Mouse (Mus musculus) spleen, postnatal 14 days (tissue): ENCODE data around the gene Pld2.
"Not testable (repeated sequence)": the region's sequence is repeated elsewhere in the genome, so short reads cannot be mapped to it uniquely, and the experiment has no call there.

Source experiments
- DNase-seq, 2 experiments: peaks; one replicate each; pipeline ENCODE4 v3.0.0; 2021 to 2022; ENCODE audit warnings: low spot score in 2 of 2

Gene Pld2

DNA sequence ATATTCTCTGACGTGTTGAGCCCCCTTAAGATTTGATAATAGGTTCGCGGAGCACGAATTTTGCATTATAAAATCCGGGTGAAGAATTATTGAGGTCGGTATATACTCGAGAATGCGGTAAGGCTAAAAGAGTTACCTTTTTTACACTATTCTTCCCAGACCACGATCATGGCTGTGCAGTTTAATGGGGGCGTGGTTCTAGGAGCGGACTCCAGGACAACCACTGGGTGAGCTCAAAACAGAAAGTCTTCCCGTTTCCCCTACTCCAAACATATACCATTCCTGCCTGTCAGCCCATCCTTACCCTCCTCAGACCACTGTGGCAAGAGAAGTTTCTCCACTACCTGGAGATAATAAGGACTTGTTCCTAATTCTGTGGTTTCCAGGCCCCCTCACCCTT, 14.1 kb upstream of the Pld2 start:
- no peak for DNase-seq

- no peak for DNase-seq
Measured at GRCm38 (mm10) chr11:70526211-70526610, 13.7 kb upstream of the Pld2 start.

GRCm38 (mm10) chr11:70528610-70529009, 11.3 kb upstream of the Pld2 start:
- DNase-seq: no peak

GRCm38 (mm10) chr11:70531065-70531464, 8.8 kb upstream of the Pld2 start:
- not testable (repeated sequence) for DNase-seq

DNA sequence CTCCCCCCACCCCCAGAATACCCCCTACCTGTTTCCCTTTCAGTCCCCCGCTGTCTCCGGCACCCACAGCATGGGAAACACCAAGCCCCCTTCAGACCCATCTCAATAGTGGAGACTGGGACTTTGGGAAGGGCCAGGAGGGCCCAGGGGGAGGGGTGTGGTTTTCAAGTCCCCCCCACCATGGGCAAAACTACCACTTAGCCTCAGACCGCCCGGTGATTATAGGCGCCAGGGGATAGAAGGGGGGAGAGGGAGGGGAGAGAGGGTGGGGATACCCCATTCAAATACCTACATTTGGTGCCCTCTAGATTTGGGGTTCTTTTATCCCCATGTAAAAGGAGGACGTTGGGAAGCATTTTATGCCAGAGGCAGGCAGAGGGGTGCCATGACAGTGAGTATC, 7.0 kb upstream of the Pld2 start, which contains the start of gene Gm40193:
Gene Gm40193, minus strand, starts transcription at position 101 of the 400 bp plus-strand sequence.
- DNase-seq: no peak

- no peak for DNase-seq
Measured at GRCm38 (mm10) chr11:70539423-70539822, 441 bp upstream of the Pld2 start.

GRCm38 (mm10) chr11:70540928-70541327, 1.1 kb downstream of the Pld2 start:
- DNase-seq: no peak

DNA sequence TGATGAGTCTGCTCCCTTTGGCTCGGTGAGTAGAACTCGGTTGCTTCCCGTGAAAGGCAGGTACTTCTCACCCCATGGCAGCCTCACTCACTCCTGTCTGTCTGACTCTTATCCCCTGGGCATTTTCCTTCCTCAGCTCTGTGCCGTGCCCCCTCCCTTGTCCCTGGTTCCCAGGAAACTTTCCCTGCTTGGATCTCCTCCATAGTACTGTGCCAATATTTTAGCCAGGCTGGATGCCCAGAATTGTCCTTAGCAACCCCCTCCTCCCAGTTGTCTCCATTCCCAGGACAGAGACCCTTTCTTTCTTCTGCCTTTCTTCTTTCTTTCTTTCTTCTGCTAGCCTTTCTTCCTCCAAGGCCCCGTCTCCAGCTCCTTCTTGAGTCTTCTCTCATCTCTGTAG, 1.6 kb downstream of the Pld2 start:
- DNase-seq: no peak

DNA sequence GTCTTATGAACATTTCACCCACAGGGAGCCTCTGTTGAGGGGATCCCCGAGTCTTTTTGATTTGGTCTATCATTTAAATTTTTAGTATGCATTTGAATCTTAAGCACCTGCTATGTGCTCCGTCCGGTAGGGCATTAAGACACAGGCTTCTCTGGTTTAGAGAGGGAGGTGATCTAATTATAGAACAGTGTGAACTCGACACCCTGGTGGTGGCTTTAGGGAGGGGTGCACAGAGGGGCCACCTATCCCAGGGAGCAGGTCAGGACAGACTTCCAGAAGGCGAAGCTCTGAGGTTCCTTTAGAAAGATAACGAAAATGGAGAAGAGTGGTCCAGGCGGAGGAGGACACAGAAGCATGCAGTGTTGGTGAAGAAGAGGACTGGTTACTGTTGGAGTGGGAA, 4.6 kb downstream of the Pld2 start:
- DNase-seq: no peak

GRCm38 (mm10) chr11:70551526-70551925, 11.7 kb downstream of the Pld2 start:
- DNase-seq: no peak

DNA sequence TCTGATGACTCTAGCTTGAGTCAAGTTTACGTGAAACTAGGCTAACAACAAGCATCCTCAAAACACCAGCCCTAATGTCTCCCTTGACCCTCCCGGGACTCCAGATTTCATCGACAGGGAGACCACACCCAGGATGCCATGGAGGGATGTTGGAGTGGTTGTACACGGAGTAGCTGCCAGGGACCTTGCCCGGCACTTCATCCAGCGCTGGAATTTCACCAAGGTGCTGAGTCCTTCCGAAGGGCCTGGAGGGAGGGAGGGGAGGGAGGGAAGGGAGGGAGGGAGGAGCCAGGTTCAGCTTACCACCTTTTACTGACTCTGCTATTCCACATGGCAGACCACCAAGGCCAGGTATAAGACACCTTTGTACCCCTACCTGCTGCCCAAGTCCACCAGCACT, 14.1 kb downstream of the Pld2 start:
- DNase-seq: no peak

- DNase-seq: no peak
Measured at GRCm38 (mm10) chr11:70557545-70557944, 17.7 kb downstream of the Pld2 start.

- no peak for DNase-seq
Measured at GRCm38 (mm10) chr11:70561937-70562286, 22.0 kb downstream of the Pld2 start.

DNA sequence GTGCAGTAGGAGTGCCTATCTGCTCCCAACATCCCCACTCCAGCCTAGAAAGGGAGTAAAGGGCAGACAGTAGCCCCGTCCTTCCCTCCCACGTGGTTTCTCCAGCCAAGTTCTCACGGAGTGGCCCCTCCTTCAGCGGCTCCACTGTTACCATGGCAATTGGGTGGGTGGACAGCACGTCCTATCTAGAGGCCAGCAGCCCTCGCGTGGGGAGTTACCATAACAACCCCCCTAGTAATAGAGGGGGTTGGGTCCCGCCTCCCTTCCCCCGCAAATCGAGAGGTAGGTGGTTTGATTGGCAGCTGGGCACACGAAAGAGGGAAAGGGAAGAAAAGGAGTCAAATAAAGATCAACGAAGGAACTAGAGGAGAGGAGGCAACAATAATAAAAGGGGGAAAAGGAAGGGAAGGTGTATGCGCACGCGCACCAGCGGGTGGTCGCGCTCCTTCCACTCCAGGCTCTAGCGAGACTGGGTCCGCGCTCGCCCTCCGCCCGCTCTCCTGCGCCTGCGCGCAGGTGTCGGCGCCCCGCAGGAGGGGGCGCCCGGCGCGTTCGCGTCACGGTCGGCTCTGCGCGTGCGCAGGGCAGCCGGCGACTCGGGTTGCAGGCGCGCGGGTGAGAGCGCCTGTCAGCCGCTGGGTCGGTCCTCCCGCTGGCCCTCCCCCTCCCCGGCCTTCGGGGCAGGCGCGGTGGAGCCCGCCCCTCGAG, 22.6 kb downstream of the Pld2 start, which contains the start of gene Mink1:
Gene Mink1, plus strand, starts transcription at position 595 of the 708 bp plus-strand sequence.
- DNase-seq: peak; percentile 68 to 78

- DNase-seq: no peak
Measured at GRCm38 (mm10) chr11:70562995-70563469, 23.2 kb downstream of the Pld2 start.

DNA sequence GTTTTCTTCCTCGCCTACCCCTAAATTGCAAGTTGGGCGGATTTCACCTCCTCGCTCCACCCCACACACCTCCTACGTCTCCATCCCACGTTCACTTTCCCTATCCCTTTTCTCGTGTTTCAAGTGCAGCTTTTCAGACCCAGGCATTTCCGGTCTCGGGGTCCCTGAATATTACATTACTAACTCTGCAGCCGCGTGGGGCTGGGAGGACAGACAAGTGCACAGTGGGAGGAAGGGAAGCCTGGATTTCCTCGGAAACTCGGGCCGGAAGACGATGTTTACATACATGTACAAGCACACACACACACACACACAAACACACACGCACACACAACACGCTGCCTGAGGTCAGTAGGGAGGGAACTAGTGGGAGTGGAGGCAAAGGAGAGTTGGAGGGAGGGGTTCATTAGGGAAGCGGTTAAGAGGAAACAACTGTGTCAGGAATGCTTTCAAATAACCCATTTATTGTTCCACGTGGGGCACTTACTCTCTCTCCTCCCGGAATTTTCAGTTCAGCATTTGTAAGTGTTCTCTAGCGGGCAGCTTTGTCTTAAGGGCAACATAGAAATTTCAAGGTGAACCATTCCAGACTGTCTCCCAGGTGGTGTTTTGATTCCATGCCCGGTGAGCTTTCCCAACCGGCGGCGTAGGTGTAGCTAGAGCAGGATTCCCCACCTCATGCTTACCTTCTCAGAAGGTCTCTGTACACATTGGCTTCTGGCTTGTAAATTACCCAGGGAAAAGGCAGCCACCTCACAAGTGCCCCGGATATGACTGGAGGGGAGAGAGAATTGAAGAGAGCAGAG, 23.8 kb downstream of the Pld2 start:
- no peak for DNase-seq

GRCm38 (mm10) chr11:70564276-70564873, 24.5 kb downstream of the Pld2 start:
- no peak for DNase-seq

GRCm38 (mm10) chr11:70566586-70566985, 26.7 kb downstream of the Pld2 start:
- no peak for DNase-seq

DNA sequence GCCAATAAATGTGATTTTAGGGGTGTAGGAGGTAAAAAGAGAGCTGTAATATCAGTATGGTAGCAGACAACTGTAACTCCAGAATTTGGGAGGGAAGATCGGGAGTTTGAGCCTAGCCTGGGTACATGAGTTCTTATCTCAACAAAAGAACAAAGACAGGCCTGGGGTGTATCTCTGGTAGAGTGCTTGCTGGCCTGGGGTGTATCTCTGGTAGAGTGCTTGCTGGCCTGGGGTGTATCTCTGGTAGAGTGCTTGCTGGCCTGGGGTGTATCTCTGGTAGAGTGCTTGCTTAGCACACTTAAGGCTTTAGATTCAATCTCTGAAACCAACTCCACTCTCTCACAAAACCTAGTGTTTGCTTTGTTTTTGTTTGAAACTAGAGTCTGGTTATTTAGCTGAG, 30.8 kb downstream of the Pld2 start:
- not testable (repeated sequence) for DNase-seq

DNA sequence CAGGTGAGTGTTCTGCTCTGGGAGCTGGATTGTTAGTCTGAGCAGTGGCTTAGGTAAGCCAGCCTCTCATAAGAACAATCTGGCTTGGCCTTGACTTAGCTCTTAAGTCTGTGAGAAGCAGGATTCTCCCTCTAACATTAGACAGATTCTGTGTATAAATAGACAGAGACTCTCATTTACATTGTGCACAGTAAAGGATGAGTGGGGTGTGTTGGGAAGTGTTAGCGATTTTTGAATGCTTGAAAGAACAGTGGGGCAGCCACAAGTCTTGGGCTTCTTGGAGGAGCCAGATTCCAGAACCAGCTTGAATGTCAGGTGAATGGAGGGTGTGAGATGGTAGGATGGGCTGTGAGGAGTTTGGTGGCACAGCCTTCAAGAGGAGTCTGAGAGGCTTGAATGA, 31.8 kb downstream of the Pld2 start:
- no peak for DNase-seq

GRCm38 (mm10) chr11:70572348-70572902, 32.6 kb downstream of the Pld2 start:
- DNase-seq: no peak

DNA sequence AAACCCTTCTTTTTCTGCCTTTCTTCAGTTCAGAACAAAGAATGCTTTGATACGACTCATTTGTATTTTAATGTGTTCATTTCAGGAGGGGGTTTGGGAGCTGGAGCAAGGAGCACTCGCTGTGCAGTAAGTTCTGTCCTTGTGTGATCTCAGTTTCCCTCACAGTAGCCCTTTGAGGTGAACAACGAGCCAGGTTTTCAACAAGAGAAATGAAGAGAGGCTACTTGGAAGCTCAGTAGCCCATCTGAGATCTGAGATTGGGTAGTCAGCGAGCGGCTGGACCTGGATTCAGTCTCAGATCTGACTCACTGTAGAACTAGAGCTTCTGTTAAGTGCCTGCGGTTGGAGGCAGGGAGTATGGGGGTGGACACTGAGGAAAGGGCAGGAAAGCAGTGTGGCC, 34.0 kb downstream of the Pld2 start:
- DNase-seq: no peak
